Mouse (Mus musculus): ENCODE measurements around the gene Stxbp3.

- no peak for TF ChIP-seq CTCF (conservative IDR thresholded peaks at IDR 0.05; ENCODE audit: low read length)
- no peak for TF ChIP-seq POU5F1 (IDR thresholded peaks at IDR 0.05; ENCODE audit: borderline replicate concordance, low read length)
Measured at GRCm38 (mm10) chr3:108867449-108867848, 27.1 kb upstream of the Stxbp3 start.
